Mouse (Mus musculus) hindbrain, embryonic 11.5 days (tissue): ENCODE data around the gene Stx8. TPM values are rescaled to one million over a fixed set of nuclear protein-coding genes. Genes with fewer than 3 reads are reported as not detected.
A peak's percentile ranks its signal among the peaks of the same experiment; 100 is the strongest.

Source experiments
- ATAC-seq: fragments of 200-750 bp; cut with Nextera tagmentation; 2 replicates; pipeline ENCODE4 v1.8.0; 2017; ENCODE audit warnings: mild to moderate bottlenecking, moderate TSS enrichment, moderate library complexity; ENCODE audit not compliant: low FRiP score
- DNase-seq: peaks from one replicate; pipeline ENCODE4 v3.0.0-alpha.2; 2015; ENCODE audit warnings: low spot score
- H3K27ac ChIP-seq: fragments of 300-500 bp; sonication (generic); 2 replicates; pipeline ENCODE4 v1.5.1; 2014; ENCODE audit warnings: mild to moderate bottlenecking, low read depth, low read length
- H3K27me3 ChIP-seq: fragments of 300-500 bp; sonication (generic); 2 replicates; pipeline ENCODE4 v1.6.1; 2014; ENCODE audit warnings: mild to moderate bottlenecking, low read length, moderate library complexity, mixed read lengths; ENCODE audit not compliant: control insufficient read depth, insufficient read depth
- H3K36me3 ChIP-seq: fragments of 300-500 bp; sonication (generic); 2 replicates; pipeline ENCODE4 v1.6.1; 2014; ENCODE audit warnings: mild to moderate bottlenecking, low read length, moderate library complexity, mixed read lengths; ENCODE audit not compliant: control insufficient read depth, insufficient read depth
- H3K4me1 ChIP-seq: fragments of 300-500 bp; sonication (generic); replicated peaks from 2 replicates; pipeline ENCODE4 v1.6.1; 2014; ENCODE audit warnings: low read length, mixed read lengths; ENCODE audit not compliant: control insufficient read depth, insufficient read depth
- H3K4me2 ChIP-seq: fragments of 300-500 bp; sonication (generic); replicated peaks from 2 replicates; pipeline ENCODE4 v1.6.1; 2014; ENCODE audit warnings: mild to moderate bottlenecking, low read depth, low read length
- H3K4me3 ChIP-seq: fragments of 300-500 bp; sonication (generic); 2 replicates; pipeline ENCODE4 v1.5.1; 2014; ENCODE audit warnings: low read depth, low read length
- H3K9ac ChIP-seq: fragments of 300-500 bp; sonication (generic); 2 replicates; pipeline ENCODE4 v1.6.1; 2014; ENCODE audit warnings: low read depth, low read length
- H3K9me3 ChIP-seq: fragments of 300-500 bp; sonication (generic); 2 replicates; pipeline ENCODE4 v1.6.1; 2016; ENCODE audit warnings: low read length; ENCODE audit not compliant: control insufficient read depth
- WGBS: fragments of 180-500 bp; shearing (Covaris S2); extraction: QIAGEN DNeasy Blood & Tissue Kit; methylation state at CpG from one replicate; pipeline ENCODE4 v1.1.7; 2014; 5-methylcytosine and 5-hydroxymethylcytosine counted together
- polyA plus RNA-seq: library from polyadenylated mRNA; unstranded; fragments of >200 nt; fragmentation: Nextera tagmentation; extraction: Ambion mirVana; gene quantifications from 2 replicates; pipeline ENCODE4 v1.2.1, GENCODE M21; 2014

Gene Stx8
- polyA plus RNA-seq, 1 experiment from 2014 or later, result 63.0 TPM

DNA sequence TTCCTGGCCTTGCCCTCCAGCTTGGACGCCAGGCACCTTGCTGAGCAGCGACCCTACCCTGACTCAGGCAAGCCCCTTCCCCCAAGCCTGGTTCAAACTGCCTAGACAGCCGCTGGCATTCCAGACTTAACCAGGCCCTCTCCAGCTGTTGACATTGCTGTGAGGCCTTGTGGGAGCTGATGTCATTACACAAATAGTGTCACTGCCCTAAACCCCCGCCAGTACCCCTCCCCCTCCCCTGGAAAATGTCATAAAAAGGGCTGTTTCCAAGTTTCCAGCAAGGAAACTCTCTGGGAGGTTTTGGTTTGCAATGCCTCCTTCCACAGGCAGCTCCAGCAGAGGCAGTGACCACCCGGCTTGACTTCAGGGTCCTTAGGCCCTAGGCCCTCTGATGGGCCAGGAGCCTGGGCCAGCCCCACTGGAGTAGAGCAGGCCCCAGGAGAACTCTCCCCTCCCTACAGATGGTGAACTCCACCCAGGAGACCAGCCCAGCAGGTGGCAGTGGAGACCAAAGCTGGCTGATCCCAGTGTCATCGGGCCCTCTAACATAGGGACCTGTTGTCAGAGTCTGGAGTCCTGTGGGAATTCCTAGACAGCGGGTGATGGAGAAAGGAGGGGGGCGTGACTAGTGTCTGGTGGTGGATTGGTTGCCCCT, 246.1 kb downstream of the Stx8 start:
- no peak overlapping the region for H3K4me3 ChIP-seq
- peaks cover 25% of the 10 kb centered on the region for H3K4me1 ChIP-seq
- 51% methylated on average over 8 of the region's 8 CpGs for WGBS
- DNase-seq (peak; percentile 59), ATAC-seq (peak; percentile 32; the same call in 1 of the 2 replicates)
- no peak overlapping the region for H3K4me2 ChIP-seq
- no peaks in the 10 kb centered on the region; the same call in 1 of the 2 replicates for H3K27me3 ChIP-seq
- H3K9me3 ChIP-seq, result no peaks in the 10 kb centered on the region
- no peak overlapping the region; the same call in 1 of the 2 replicates for H3K27ac ChIP-seq
- H3K36me3 ChIP-seq, result no peaks in the 10 kb centered on the region; the same call in 1 of the 2 replicates
- H3K9ac ChIP-seq, result no peak overlapping the region

DNA sequence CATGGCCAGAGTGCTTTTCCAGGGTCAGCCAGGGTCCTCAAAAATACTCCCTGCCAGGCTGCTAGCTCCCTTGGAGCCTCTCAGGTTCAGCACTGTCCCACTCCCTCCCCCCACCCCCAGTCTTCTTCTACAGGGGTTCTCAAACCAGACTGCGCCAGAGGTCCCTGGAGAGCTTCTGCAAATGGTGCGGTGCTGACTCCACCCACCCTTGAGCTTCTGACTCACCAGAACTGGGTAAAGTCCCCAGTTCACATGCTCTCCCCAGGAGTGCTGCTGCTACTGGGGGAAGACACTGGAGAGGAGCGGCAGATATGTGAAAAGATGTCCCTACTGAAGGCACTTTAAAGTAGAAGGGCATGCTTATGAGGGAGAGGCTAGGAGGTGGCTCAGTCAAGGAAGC, 247.9 kb downstream of the Stx8 start:
- Histone ChIP-seq H3K27ac (peak overlapping the region; percentile 86; the same call in 1 of the 2 replicates), H3K4me1 (peaks cover 25% of the 10 kb centered on the region), H3K4me3 (no peak overlapping the region), H3K9me3 (no peaks in the 10 kb centered on the region), H3K27me3 (no peaks in the 10 kb centered on the region; the same call in 1 of the 2 replicates), H3K9ac (no peak overlapping the region), H3K36me3 (no peaks in the 10 kb centered on the region), H3K4me2 (no peak overlapping the region)
- no peak for ATAC-seq
- 83% methylated on average over 3 of the region's 3 CpGs for WGBS
- DNase-seq, result no peak

DNA sequence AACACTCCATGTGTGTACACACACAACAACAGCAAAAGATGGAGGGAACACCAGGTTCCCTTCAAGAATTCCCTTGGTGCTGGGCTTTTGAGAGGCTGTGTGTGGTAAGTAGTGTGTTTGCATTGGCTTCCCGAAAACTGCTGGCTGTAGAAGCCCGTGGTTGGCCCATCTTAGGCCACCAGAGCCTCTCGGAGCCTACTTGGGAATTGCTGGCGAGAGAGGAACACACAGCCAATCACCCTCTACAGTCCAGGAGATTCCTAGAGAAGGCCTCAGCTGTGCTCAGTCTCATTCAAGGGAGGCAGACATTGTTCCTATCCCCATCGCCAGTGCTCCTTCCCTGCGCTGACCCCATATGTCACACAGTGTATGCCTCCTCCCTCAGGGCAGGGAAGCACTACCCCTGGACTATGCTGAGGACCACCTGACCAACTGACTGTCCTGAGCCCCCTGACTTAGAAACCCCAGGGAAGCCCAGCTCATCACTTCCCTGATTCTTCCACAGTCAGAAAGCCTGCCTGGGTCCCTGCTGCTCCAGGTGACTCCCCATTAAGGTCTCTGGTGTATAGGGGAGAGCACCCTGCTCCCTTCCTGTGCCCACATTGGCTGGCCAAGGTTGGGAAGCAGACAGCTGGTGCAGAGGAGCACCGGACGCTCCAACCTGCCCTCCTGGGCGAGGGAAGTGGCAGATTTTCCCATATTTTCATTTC, 248.7 kb downstream of the Stx8 start:
- no peaks in the 10 kb centered on the region for H3K36me3 ChIP-seq
- ATAC-seq (peak; percentile 54), DNase-seq (peak; percentile 30)
- H3K27ac ChIP-seq, result peak overlapping the region; percentile 86
- no peak overlapping the region for H3K9ac ChIP-seq
- H3K27me3 ChIP-seq, result no peaks in the 10 kb centered on the region; the same call in 1 of the 2 replicates
- H3K9me3 ChIP-seq, result no peaks in the 10 kb centered on the region
- H3K4me2 ChIP-seq, result no peak overlapping the region; the same call in 1 of the 2 replicates
- H3K4me3 ChIP-seq, result no peak overlapping the region
- H3K4me1 ChIP-seq, result peaks cover 25% of the 10 kb centered on the region
- 46% methylated on average over 9 of the region's 9 CpGs for WGBS

DNA sequence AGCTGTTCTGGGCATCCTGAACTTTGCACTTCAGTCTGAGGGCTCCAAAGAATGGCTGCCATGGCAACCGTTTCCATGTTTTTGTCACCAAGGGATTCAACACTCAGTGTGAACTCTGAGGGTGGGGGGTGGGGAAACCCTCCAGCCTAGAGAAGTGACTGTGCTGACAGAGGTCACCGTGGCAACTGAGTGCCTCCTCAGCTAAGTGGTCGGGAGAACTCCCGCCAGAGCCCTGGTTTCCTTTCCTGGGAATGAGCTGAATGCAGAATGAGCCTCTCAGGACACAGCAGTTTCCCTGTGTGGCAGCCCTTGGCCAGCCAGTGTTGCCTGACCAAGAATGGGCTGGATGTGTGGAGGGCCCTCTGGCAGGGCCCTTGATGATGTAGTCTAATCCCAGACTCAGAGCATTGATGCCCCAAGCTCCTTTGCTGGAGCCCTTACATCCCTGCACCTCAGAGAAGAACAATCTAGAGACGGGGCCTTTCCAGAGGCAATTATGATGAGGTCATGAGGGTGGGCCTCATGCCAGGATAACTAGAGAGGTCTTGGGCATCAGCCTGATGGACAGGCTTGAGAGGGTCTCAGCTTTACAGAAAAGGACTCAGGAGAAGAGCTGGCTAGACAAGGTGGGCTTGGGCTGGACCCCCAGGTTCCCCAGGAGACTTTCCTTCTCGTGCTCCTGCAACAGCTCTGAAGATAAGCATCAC, 249.4 kb downstream of the Stx8 start:
- peaks cover 25% of the 10 kb centered on the region for H3K4me1 ChIP-seq
- peak overlapping the region; percentile 86 for H3K27ac ChIP-seq
- WGBS, result 18% methylated on average over 6 of the region's 6 CpGs
- peak; percentile 91 for DNase-seq
- H3K36me3 ChIP-seq, result no peaks in the 10 kb centered on the region
- no peak overlapping the region for H3K9ac ChIP-seq
- H3K4me3 ChIP-seq, result no peak overlapping the region
- H3K27me3 ChIP-seq, result no peaks in the 10 kb centered on the region; the same call in 1 of the 2 replicates
- no peaks in the 10 kb centered on the region for H3K9me3 ChIP-seq
- peak; percentile 79 for ATAC-seq
- H3K4me2 ChIP-seq, result no peak overlapping the region; the same call in 1 of the 2 replicates

- ATAC-seq (0 out of 2 replicates have a peak, but pooled peaks have one; percentile 6), DNase-seq (peak; percentile 34)
- peak overlapping the region; percentile 83 for H3K27ac ChIP-seq
- no peak overlapping the region for H3K9ac ChIP-seq
- 45% methylated on average over 11 of the region's 11 CpGs for WGBS
- H3K36me3 ChIP-seq, result no peaks in the 10 kb centered on the region
- H3K4me2 ChIP-seq, result no peak overlapping the region
- H3K4me1 ChIP-seq, result peaks cover 25% of the 10 kb centered on the region
- H3K4me3 ChIP-seq, result no peak overlapping the region
- no peaks in the 10 kb centered on the region for H3K9me3 ChIP-seq
- H3K27me3 ChIP-seq, result no peaks in the 10 kb centered on the region; the same call in 1 of the 2 replicates
Observed at GRCm38 (mm10) chr11:68216041-68216440, 250.0 kb downstream of the Stx8 start.

DNA sequence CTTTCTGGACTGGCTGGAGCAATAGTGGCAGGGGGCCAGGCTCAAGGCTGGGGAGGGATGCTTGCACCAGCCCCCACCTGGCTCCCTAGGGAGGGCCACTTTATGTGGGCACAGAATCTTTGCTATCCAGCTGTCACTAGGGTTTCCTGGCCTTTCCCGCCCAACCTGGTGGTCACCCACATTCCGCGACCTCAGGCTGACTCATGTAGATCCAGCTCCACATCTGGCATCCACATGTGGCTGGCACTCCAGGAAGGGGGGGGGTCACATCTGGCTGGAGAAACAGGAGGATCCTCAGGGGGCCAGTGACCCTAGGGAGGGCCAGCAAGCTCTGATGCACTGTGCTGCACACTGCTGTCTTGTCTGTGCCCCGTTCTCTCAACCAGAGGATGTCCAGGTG, 254.7 kb downstream of the Stx8 start:
- H3K9ac ChIP-seq, result no peak overlapping the region
- peak; percentile 33 for DNase-seq
- no peaks in the 10 kb centered on the region for H3K36me3 ChIP-seq
- ATAC-seq, result no peak
- no peaks in the 10 kb centered on the region for H3K9me3 ChIP-seq
- peaks cover 8% of the 10 kb centered on the region; the same call in 1 of the 2 replicates for H3K4me1 ChIP-seq
- WGBS, result 61% methylated on average over 4 of the region's 4 CpGs
- 0 out of 2 replicates have a peak, but pooled peaks cover 5% of the 10 kb centered on the region for H3K27me3 ChIP-seq
- no peak overlapping the region for H3K4me2 ChIP-seq
- no peak overlapping the region for H3K4me3 ChIP-seq
- no peak overlapping the region for H3K27ac ChIP-seq

- DNase-seq (no peak), ATAC-seq (no peak)
- Histone ChIP-seq H3K27me3 (0 out of 2 replicates have a peak, but pooled peaks cover 6% of the 10 kb centered on the region), H3K9ac (no peak overlapping the region), H3K4me2 (no peak overlapping the region), H3K4me1 (peaks cover 3% of the 10 kb centered on the region), H3K36me3 (no peaks in the 10 kb centered on the region), H3K9me3 (no peaks in the 10 kb centered on the region), H3K4me3 (no peak overlapping the region), H3K27ac (no peak overlapping the region)
- WGBS, result 89% methylated on average over 7 of the region's 7 CpGs
Observed at GRCm38 (mm10) chr11:68222209-68222608, 256.2 kb downstream of the Stx8 start.

DNA sequence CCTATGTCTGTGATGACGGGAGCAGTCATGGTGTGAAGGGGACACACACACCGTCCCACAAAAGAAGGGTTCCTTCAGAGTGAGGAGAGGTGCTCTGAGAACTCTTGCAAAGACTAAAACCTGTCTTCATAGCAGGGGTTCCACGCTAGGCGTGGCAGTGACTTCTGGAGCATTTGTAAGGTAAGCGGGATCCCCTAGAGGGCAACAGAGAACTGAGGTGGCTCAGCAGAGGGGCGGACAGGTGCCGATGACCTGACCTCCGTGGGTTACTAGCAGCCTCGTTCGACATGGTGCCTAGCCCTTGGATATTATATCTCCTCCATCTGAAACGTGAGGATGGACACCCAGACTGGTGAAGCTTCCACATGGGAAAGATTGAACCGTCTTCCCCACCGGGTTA, 257.1 kb downstream of the Stx8 start:
- no peaks in the 10 kb centered on the region for H3K36me3 ChIP-seq
- DNase-seq (no peak), ATAC-seq (no peak)
- H3K4me2 ChIP-seq, result no peak overlapping the region
- H3K27me3 ChIP-seq, result 0 out of 2 replicates have a peak, but pooled peaks cover 7% of the 10 kb centered on the region
- no peak overlapping the region for H3K9ac ChIP-seq
- no peaks in the 10 kb centered on the region for H3K9me3 ChIP-seq
- 75% methylated on average over 13 of the region's 13 CpGs for WGBS
- no peak overlapping the region for H3K4me3 ChIP-seq
- H3K27ac ChIP-seq, result no peak overlapping the region
- peaks cover 5% of the 10 kb centered on the region for H3K4me1 ChIP-seq
